Mouse (Mus musculus) kidney, postnatal 0 days (tissue): ENCODE results near the gene Nup188. TPM values are rescaled to one million over a fixed set of nuclear protein-coding genes. Genes with fewer than 3 reads are reported as not detected.

Experiments used
- ATAC-seq: fragments of 200-750 bp; cut with Nextera tagmentation; replicated peaks from 2 replicates; pipeline ENCODE4 v1.8.0; 2017; ENCODE audit warnings: low read depth, moderate number of reproducible peaks, moderate TSS enrichment, moderate library complexity; ENCODE audit not compliant: low FRiP score
- DNase-seq: peaks from one replicate; pipeline ENCODE4 v3.0.0-alpha.2; 2016; ENCODE audit warnings: low spot score
- H3K27ac ChIP-seq: fragments of 300-500 bp; sonication (generic); 2 replicates; pipeline ENCODE4 v1.5.1; 2014; ENCODE audit warnings: mild to moderate bottlenecking
- H3K27me3 ChIP-seq: fragments of 300-500 bp; sonication (generic); 2 replicates; pipeline ENCODE4 v1.6.1; 2014; ENCODE audit warnings: low read length, mixed read lengths; ENCODE audit not compliant: insufficient read depth
- H3K36me3 ChIP-seq: fragments of 300-500 bp; sonication (generic); 2 replicates; pipeline ENCODE4 v1.6.1; 2014; ENCODE audit warnings: low read length, mixed read lengths; ENCODE audit not compliant: insufficient read depth
- H3K4me1 ChIP-seq: fragments of 300-500 bp; sonication (generic); replicated peaks from 2 replicates; pipeline ENCODE4 v1.6.1; 2014; ENCODE audit warnings: antibody characterized with exemption, low read length, mixed read lengths; ENCODE audit not compliant: insufficient read depth
- H3K4me2 ChIP-seq: fragments of 300-500 bp; sonication (generic); 2 replicates; pipeline ENCODE4 v1.6.1; 2014; ENCODE audit warnings: mild to moderate bottlenecking, low read length, moderate library complexity, mixed read lengths
- H3K4me3 ChIP-seq: fragments of 300-500 bp; sonication (generic); replicated peaks from 2 replicates; pipeline ENCODE4 v1.5.1; 2014; ENCODE audit warnings: low read depth, low read length
- H3K9ac ChIP-seq: fragments of 300-500 bp; sonication (generic); 2 replicates; pipeline ENCODE4 v1.6.1; 2014; ENCODE audit warnings: low read depth, low read length
- H3K9me3 ChIP-seq: fragments of 300-500 bp; sonication (generic); replicated peaks from 2 replicates; pipeline ENCODE4 v1.6.1; 2016; ENCODE audit warnings: low read length, inconsistent platforms, mixed read lengths
- CTCF ChIP-seq: IDR thresholded peaks from 2 replicates; pipeline ENCODE4 v1.5.1; 2016; ENCODE audit warnings: antibody characterized with exemption, low read depth, mild to moderate bottlenecking, moderate library complexity
- WGBS: fragments of 180-500 bp; shearing (Covaris S2); extraction: QIAGEN DNeasy Blood & Tissue Kit; methylation state at CpG from one replicate; pipeline ENCODE4 v1.1.7; 2014; 5-methylcytosine and 5-hydroxymethylcytosine counted together
- polyA plus RNA-seq: library from polyadenylated mRNA; unstranded; fragments of >200 nt; fragmentation: Nextera tagmentation; extraction: Ambion mirVana; gene quantifications from 2 replicates; pipeline ENCODE4 v1.2.1, GENCODE M21; 2015

The Nup188 gene
- polyA plus RNA-seq, 1 experiment from 2014 or later = 17.5 TPM

DNA sequence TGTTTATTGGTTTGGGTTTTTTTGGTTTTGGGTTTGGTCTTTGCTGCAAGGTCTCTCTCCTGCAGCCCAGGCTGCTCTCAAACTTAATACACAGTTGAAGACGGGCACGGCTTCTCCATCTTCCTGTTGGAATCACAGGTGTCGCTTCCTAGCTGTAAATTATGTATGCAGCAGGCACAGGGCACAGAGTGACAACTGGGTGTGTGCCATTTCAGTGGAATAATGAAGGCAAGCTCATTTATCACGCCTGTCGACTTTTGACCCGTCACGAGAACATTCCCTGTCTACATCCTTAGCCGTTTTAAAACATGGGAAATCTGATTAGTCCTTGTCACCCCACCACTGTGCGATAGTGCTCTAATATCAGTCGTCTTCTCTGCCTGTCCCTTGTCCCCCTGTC, 74.4 kb downstream of the Nup188 start:
- no peaks in the 10 kb centered on the region for H3K9me3 ChIP-seq
- H3K9ac ChIP-seq = no peak overlapping the region
- H3K36me3 ChIP-seq = no peaks in the 10 kb centered on the region
- 50% methylated on average over 10 of the region's 10 CpGs for WGBS
- H3K4me1 ChIP-seq = peaks cover 34% of the 10 kb centered on the region
- TF ChIP-seq CTCF = no peak
- H3K4me3 ChIP-seq = no peak overlapping the region
- H3K27me3 ChIP-seq = no peaks in the 10 kb centered on the region
- H3K4me2 ChIP-seq = no peak overlapping the region
- ATAC-seq = no peak
- DNase-seq = no peak
- H3K27ac ChIP-seq = no peak overlapping the region

DNA sequence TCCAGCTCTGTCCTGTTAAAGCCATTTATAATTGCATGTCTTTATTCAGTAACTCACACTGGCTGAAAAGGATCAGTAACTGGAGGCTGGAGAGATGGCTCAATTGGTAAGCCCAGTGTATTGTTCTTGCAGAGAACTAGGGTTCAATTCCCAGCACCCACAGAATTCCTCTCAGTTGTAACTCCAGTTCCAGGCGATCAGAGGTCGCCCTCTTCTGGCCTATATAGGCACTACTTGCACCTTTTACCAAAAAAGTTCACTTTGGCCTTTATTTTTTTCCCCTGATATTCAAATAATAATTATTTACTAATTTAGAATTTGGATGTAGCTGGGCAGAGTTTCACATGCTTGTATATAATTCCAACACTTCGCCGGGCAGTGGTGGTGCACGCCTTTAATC, 76.7 kb downstream of the Nup188 start:
- no peak overlapping the region for H3K4me2 ChIP-seq
- no peak overlapping the region for H3K27ac ChIP-seq
- peaks cover 5% of the 10 kb centered on the region; the same call in 1 of the 2 replicates for H3K36me3 ChIP-seq
- no peak overlapping the region for H3K9ac ChIP-seq
- H3K4me3 ChIP-seq = no peak overlapping the region
- peak; percentile 46; the same call in 1 of the 2 replicates for TF ChIP-seq CTCF
- DNase-seq (no peak), ATAC-seq (no peak)
- H3K27me3 ChIP-seq = no peaks in the 10 kb centered on the region
- peaks cover 25% of the 10 kb centered on the region; the same call in 1 of the 2 replicates for H3K4me1 ChIP-seq
- 80% methylated on average over 5 of the region's 5 CpGs for WGBS
- H3K9me3 ChIP-seq = no peaks in the 10 kb centered on the region

DNA sequence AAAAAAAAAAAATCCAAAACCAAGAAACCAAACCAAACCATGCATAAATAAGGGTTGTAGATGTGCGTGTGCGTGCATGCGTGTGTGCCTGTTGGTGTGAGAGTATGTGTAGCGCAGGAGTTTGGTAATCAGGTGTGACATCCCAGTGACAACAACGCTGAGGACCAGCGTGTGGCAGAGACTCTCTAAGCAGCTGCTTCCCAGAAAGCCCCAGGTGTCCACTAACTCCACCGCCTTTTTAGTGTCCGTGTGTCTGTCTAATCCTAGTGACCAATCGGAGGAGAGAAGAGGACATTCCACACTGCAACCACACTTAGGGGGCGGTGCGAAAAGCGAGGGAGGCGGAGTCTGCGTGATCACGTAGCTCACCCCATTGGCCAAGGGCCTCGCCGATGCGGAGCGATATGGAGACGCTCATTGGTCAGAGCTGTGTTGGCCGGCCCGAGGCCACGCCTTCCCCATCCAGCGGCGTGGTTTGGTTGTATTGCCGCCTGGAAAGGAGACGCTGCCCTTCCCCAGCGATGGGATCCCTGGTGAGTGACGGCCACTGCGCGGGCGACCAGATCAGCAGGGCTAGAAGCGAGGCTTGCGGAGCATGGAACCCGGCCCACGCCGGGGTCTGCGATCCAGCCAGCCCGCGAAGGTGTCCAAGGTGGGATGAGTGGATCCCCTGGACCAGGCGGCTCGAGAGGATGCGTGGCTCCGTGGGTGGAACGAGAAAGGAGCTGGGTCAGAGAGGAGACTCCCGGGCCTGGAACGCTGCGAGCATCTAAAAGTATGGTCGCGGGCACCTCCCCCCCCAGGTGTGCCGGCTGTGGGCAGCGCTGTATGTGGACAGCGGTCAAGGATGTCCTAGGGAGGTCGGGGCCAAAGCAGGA, 77.8 kb downstream of the Nup188 start, which contains the start of gene Miga2:
Gene Miga2 (plus strand): TSS at position 461 of the 878 bp plus-strand sequence.
- Histone ChIP-seq H3K9me3 (no peaks in the 10 kb centered on the region), H3K27me3 (no peaks in the 10 kb centered on the region), H3K36me3 (peaks cover 16% of the 10 kb centered on the region), H3K4me2 (peak within 1 kb of the TSS; percentile 89), H3K4me1 (peaks cover 14% of the 10 kb centered on the region; the same call in 1 of the 2 replicates), H3K27ac (peak within 1 kb of the TSS; percentile 54; the same call in 1 of the 2 replicates), H3K4me3 (peak within 1 kb of the TSS; percentile 91), H3K9ac (peak within 1 kb of the TSS; percentile 77)
- DNase-seq (peak; percentile 99), ATAC-seq (peak; percentile 98)
- TF ChIP-seq CTCF = peak; percentile 21; the same call in 1 of the 2 replicates
- under 1% methylated on average over 54 of the region's 54 CpGs for WGBS

DNA sequence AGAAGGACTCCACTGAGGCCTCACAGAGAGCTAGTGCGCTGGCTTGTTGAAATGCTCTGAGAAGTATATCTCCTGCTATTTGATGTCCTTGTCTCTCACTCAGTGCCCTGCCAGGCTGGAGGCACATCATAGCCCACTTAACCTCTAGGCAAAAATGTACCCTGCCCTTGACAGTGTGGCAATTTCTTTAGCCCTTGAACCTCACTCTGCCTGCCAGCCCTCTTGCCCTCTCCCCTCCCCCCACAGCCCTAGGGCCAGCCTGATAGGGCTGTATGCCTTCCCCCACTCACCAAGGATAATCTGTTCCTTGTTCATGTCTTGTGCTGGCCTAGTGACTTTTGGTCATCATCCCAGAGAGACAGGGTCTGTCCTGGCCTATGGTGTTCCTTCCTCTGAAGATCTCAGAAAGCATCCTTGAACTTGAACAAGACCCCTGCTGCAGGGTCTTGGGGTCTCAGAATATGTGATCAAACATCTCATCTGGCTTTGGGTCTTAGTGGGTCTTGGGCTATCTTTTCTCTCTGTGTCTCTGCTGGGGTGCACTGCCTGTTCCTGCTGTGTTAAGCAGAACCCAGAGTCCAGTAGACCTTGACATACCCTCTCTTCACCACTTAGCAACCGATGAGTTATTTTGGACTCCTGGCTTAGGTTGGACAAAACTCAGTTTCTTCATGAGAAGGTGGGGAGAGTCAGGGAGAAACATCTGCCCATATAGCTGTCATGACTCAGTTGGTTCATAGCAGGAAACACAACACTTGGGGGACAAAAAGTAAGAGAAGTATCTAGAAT, 79.3 kb downstream of the Nup188 start:
- H3K4me3 ChIP-seq = peak overlapping the region; percentile 91; the same call in 1 of the 2 replicates
- TF ChIP-seq CTCF = no peak
- ATAC-seq (no peak), DNase-seq (no peak)
- H3K4me2 ChIP-seq = peak overlapping the region; percentile 89
- H3K27ac ChIP-seq = no peak overlapping the region; the same call in 1 of the 2 replicates
- H3K27me3 ChIP-seq = no peaks in the 10 kb centered on the region
- peaks cover 14% of the 10 kb centered on the region; the same call in 1 of the 2 replicates for H3K4me1 ChIP-seq
- H3K9ac ChIP-seq = peak overlapping the region; percentile 77
- H3K36me3 ChIP-seq = peaks cover 29% of the 10 kb centered on the region
- H3K9me3 ChIP-seq = no peaks in the 10 kb centered on the region
- WGBS = 73% methylated on average over 2 of the region's 2 CpGs

DNA sequence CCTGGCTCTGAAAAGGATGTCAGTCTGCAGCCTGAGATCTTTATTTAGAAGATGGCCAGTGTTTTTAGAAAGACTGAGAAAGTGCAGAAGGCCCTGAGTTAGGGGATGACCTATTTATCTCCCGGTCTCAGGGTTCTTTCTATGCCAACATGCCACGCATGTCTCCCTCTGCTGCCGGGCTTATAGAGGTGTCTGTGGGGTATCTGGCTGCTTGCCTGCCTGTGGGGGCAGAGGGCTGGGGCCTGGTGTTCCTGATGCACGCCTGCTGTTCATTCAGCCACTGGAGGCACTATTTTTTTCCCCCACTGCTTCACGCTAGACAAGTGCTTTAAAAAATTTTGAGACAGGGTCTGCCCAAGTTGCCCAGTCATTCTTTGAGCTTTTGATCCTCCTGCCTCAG, 80.0 kb downstream of the Nup188 start:
- H3K9ac ChIP-seq = no peak overlapping the region
- DNase-seq (no peak), ATAC-seq (no peak)
- H3K9me3 ChIP-seq = no peaks in the 10 kb centered on the region
- H3K4me2 ChIP-seq = no peak overlapping the region
- H3K27me3 ChIP-seq = no peaks in the 10 kb centered on the region
- whole genome bisulfite sequencing = 69% methylated on average over 5 of the region's 5 CpGs
- peaks cover 14% of the 10 kb centered on the region; the same call in 1 of the 2 replicates for H3K4me1 ChIP-seq
- no peak overlapping the region for H3K4me3 ChIP-seq
- H3K36me3 ChIP-seq = peaks cover 37% of the 10 kb centered on the region
- peak overlapping the region; percentile 16; the same call in 1 of the 2 replicates for H3K27ac ChIP-seq
- 0 out of 2 replicates have a peak, but pooled peaks have one; percentile 5 for TF ChIP-seq CTCF

DNA sequence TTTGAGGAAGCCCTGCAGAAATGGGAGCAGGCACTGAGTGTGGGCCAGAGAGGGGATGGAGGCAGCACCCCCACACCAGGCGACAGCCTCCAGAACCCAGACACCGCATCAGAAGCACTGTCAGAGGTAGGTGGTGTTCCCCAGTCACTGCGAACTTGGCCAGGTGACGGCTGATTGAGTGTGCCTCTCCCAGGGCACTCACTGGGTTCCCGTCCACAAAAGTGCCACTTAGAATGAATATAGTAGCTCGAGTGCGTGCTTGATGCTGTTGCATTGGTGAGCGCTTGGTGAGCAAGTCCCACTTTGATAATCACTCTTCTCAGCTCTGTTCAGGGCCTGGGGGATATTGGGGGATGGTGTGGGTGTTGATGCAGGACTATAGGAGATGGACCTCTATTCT, 85.3 kb downstream of the Nup188 start:
- Histone ChIP-seq H3K4me1 (no peaks in the 10 kb centered on the region), H3K9ac (no peak overlapping the region), H3K27ac (no peak overlapping the region), H3K27me3 (no peaks in the 10 kb centered on the region), H3K9me3 (no peaks in the 10 kb centered on the region), H3K36me3 (peaks cover 70% of the 10 kb centered on the region), H3K4me2 (no peak overlapping the region), H3K4me3 (no peak overlapping the region)
- ATAC-seq (no peak), DNase-seq (no peak)
- TF ChIP-seq CTCF = no peak
- WGBS = 92% methylated on average over 8 of the region's 8 CpGs
